Mouse (Mus musculus) lung, embryonic 16.5 days (tissue): ENCODE results near the gene Tph1. TPM values are rescaled to one million over a fixed set of nuclear protein-coding genes. Genes with fewer than 3 reads are reported as not detected.

Experiments used
- polyA plus RNA-seq: library from polyadenylated mRNA; unstranded; fragments of >200 nt; fragmentation: Nextera tagmentation; extraction: Ambion mirVana; gene quantifications from 2 replicates; pipeline ENCODE4 v1.2.1, GENCODE M21; 2015

Gene Tph1
- polyA plus RNA-seq, 1 experiment from 2014 or later: 0.18 TPM

Other genes with a start within 250 kb of the Tph1 start
- 13.3 and 14.4 TPM in 2 replicates for gene Sergef, start 32.7 kb downstream of the Tph1 start, polyA plus RNA-seq
- 29.4 and 29.8 TPM in 2 replicates for gene Saal1, start 38.1 kb upstream of the Tph1 start, polyA plus RNA-seq
- 0.35 and 0.43 TPM in 2 replicates for gene Saa3, start 43.2 kb upstream of the Tph1 start, polyA plus RNA-seq
- 0.16 TPM in 1 of 2 replicates, not detected in the other for gene Saa4, start 60.1 kb upstream of the Tph1 start, polyA plus RNA-seq
- 0.55 TPM in 1 of 2 replicates, not detected in the other for gene Saa1, start 70.4 kb upstream of the Tph1 start, polyA plus RNA-seq
- gene Saa2, start 79.3 kb upstream of the Tph1 start, polyA plus RNA-seq: not detected in 2 replicates
- gene Hps5, start 123.5 kb upstream of the Tph1 start, polyA plus RNA-seq: 21.4 and 23.5 TPM in 2 replicates
- 40.6 and 41.7 TPM in 2 replicates for gene Gtf2h1, start 123.6 kb upstream of the Tph1 start, polyA plus RNA-seq
- gene Ldha, start 168.9 kb upstream of the Tph1 start, polyA plus RNA-seq: 1,668 and 1,763 TPM in 2 replicates
- gene Ldhc, start 188.7 kb upstream of the Tph1 start, polyA plus RNA-seq: 0.14 and 0.67 TPM in 2 replicates
- gene Tsg101, start 247.4 kb upstream of the Tph1 start, polyA plus RNA-seq: 153 and 165 TPM in 2 replicates